Mouse (Mus musculus) liver, embryonic 16.5 days (tissue): Measurements from ENCODE around the gene Mcoln1. TPM values are rescaled to one million over a fixed set of nuclear protein-coding genes. Genes with fewer than 3 reads are reported as not detected.

Source experiments
- ATAC-seq: fragments of 200-750 bp; cut with Nextera tagmentation; 2 replicates; pipeline ENCODE4 v1.8.0; 2017; ENCODE audit warnings: low read depth, mild to moderate bottlenecking, moderate number of reproducible peaks, moderate library complexity
- H3K27ac ChIP-seq: fragments of 300-500 bp; sonication (generic); 2 replicates; pipeline ENCODE4 v1.5.1; 2014; ENCODE audit warnings: mild to moderate bottlenecking, low read length
- H3K27me3 ChIP-seq: fragments of 300-500 bp; sonication (generic); 2 replicates; pipeline ENCODE4 v1.6.1; 2014; ENCODE audit warnings: low read depth, low read length, mixed read lengths; ENCODE audit not compliant: control insufficient read depth, insufficient read depth
- H3K36me3 ChIP-seq: fragments of 300-500 bp; sonication (generic); 2 replicates; pipeline ENCODE4 v1.6.1; 2014; ENCODE audit warnings: mild to moderate bottlenecking; ENCODE audit not compliant: control insufficient read depth, insufficient read depth
- H3K4me1 ChIP-seq: fragments of 300-500 bp; sonication (generic); 2 replicates; pipeline ENCODE4 v1.6.1; 2014; ENCODE audit warnings: low read depth, low read length, mixed read lengths; ENCODE audit not compliant: control insufficient read depth
- H3K4me2 ChIP-seq: fragments of 300-500 bp; sonication (generic); 2 replicates; pipeline ENCODE4 v1.6.1; 2014; ENCODE audit warnings: low read depth, low read length, mixed read lengths
- H3K4me3 ChIP-seq: fragments of 300-500 bp; sonication (generic); 2 replicates; pipeline ENCODE4 v1.5.1; 2014; ENCODE audit warnings: low read depth, mild to moderate bottlenecking, low read length
- H3K9ac ChIP-seq: fragments of 300-500 bp; sonication (generic); 2 replicates; pipeline ENCODE4 v1.6.1; 2014; ENCODE audit warnings: low read depth, low read length
- H3K9me3 ChIP-seq: fragments of 300-500 bp; sonication (generic); replicated peaks from 2 replicates; pipeline ENCODE4 v1.6.1; 2016; ENCODE audit warnings: low read length; ENCODE audit not compliant: control insufficient read depth
- WGBS: fragments of 180-500 bp; shearing (Covaris S2); extraction: QIAGEN DNeasy Blood & Tissue Kit; methylation state at CpG from one replicate; pipeline ENCODE4 v1.1.7; 2014; ENCODE audit not compliant: insufficient replicate concordance; 5-methylcytosine and 5-hydroxymethylcytosine counted together
- polyA plus RNA-seq: library from polyadenylated mRNA; unstranded; fragments of >200 nt; fragmentation: Nextera tagmentation; extraction: Ambion mirVana; gene quantifications from 2 replicates; pipeline ENCODE4 v1.2.1, GENCODE M21; 2015

The Mcoln1 gene
- polyA plus RNA-seq, 1 experiment from 2014 or later, result 21.1 TPM

DNA sequence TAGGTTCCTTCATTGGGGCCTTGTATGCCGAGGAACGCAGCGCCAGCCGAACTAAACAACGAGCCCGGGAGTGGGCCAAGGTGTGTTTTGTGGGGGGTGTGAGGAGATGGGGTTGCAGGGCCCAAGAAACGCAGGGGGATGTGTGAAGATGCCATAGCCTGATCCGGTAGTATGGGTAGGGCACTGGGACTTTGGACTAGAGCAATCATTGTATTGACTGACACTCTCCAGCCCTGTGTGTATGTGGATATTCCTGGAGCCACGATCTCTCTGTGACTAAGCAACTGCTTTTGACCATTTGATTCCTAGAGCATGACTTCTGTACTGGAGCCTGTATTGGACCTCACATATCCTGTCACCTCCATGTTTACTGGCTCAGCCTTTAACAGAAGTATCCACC lies 36.7 kb downstream of the Mcoln1 start:
- H3K27me3 ChIP-seq, result no peaks in the 10 kb centered on the region
- no peak overlapping the region for H3K27ac ChIP-seq
- ATAC-seq, result no peak
- no peak overlapping the region for H3K9ac ChIP-seq
- WGBS, result 89% methylated on average over 9 of the region's 9 CpGs
- H3K4me2 ChIP-seq, result no peak overlapping the region
- H3K4me3 ChIP-seq, result no peak overlapping the region
- H3K9me3 ChIP-seq, result no peaks in the 10 kb centered on the region
- peaks cover 8% of the 10 kb centered on the region for H3K36me3 ChIP-seq
- H3K4me1 ChIP-seq, result peaks cover 12% of the 10 kb centered on the region

DNA sequence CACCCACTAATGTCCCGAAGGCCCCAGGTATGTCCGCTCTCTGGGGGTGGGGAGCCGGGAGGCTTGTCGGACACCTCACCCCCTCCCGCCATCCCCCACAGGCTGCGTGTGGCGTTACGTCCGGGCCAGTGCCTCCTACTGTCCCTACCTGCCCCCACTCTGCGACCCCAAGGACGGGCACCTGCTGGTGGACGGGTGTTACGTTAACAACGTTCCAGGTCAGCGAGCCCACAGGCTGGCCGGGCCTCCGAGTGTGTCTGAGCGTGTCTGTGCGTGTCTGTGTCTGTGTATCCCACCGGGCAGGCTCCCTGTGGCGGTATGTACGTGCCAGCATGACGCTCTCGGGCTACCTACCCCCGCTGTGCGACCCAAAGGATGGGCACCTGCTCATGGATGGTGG lies 37.4 kb downstream of the Mcoln1 start:
- no peak overlapping the region for H3K27ac ChIP-seq
- WGBS, result 91% methylated on average over 26 of the region's 26 CpGs
- H3K4me3 ChIP-seq, result no peak overlapping the region
- no peak overlapping the region for H3K4me2 ChIP-seq
- H3K27me3 ChIP-seq, result no peaks in the 10 kb centered on the region
- H3K9me3 ChIP-seq, result no peaks in the 10 kb centered on the region
- H3K9ac ChIP-seq, result no peak overlapping the region
- H3K4me1 ChIP-seq, result peaks cover 12% of the 10 kb centered on the region
- ATAC-seq, result no peak
- peaks cover 8% of the 10 kb centered on the region; the same call in 1 of the 2 replicates for H3K36me3 ChIP-seq

DNA sequence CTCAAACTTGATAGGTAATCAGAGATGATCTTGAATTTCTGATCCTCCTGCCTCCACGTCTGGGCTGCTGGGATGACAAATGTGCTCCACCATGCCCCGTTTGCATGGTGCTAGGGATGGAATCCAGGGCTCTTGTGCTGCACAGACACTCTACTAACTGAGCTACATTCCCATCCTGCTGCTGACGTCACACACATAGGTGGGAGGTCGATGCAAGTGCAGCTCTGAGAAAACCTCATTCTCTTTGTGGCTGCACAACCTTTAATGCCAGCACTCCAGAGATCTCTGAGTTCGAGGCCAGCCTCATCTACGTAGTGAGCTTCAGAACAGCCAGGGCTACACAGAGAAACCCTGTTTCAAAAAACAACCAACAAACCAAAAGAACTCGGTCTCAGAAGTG lies 38.9 kb downstream of the Mcoln1 start:
- 70% methylated on average over 7 of the region's 7 CpGs for WGBS
- Histone ChIP-seq H3K36me3 (peaks cover 17% of the 10 kb centered on the region), H3K9ac (no peak overlapping the region)

DNA sequence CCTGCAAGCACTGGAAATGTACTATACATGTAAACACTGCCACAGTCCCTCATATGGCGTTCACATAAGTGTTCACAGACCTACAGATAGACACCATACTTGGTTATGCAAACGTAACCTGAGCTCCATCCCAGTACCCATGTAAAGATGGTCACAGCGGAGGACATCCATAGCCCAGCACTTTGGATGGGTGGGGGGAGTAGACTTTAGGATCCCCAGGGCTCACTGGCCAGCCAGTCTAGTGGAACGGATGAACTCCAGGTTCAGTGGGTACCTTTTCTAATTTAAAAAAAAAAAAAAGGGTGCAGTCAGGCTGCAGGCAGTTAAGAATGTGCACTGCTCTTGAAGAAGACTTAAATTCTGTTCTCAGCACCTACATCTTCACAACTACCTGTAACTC lies 39.8 kb downstream of the Mcoln1 start:
- H3K9me3 ChIP-seq, result no peaks in the 10 kb centered on the region
- peaks cover 12% of the 10 kb centered on the region for H3K4me1 ChIP-seq
- no peak for ATAC-seq
- H3K36me3 ChIP-seq, result peaks cover 17% of the 10 kb centered on the region
- no peak overlapping the region for H3K9ac ChIP-seq
- no peaks in the 10 kb centered on the region for H3K27me3 ChIP-seq
- no peak overlapping the region for H3K4me2 ChIP-seq
- WGBS, result 77% methylated on average over 4 of the region's 4 CpGs
- no peak overlapping the region for H3K4me3 ChIP-seq
- H3K27ac ChIP-seq, result no peak overlapping the region

More for the DNA sequence above, 38.9 kb downstream of the Mcoln1 start:
- Histone ChIP-seq H3K9me3 (no peaks in the 10 kb centered on the region), H3K4me3 (no peak overlapping the region), H3K27me3 (no peaks in the 10 kb centered on the region), H3K4me2 (no peak overlapping the region), H3K4me1 (peaks cover 12% of the 10 kb centered on the region), H3K27ac (no peak overlapping the region)
- ATAC-seq, result no peak

DNA sequence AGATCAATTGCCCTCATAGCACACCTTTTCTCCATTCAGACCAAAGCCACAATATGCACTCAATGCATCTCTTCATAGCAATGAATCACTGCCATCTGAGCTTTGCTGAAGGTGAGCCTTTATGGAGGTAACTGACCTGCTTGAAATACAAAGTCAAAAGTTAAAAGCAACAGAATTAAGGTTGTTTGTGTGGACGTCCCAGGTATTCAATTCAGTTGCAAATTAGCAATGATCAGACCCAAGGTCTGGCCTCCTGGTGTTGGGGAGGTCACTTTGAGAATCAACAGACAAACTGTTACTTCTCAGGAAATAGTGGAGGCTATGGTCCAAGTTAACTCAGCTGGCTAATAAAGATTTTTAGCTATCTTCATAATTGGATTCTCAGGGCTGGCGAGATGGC lies 46.3 kb downstream of the Mcoln1 start:
- Histone ChIP-seq H3K9ac (no peak overlapping the region), H3K27ac (no peak overlapping the region), H3K9me3 (no peaks in the 10 kb centered on the region), H3K27me3 (no peaks in the 10 kb centered on the region), H3K36me3 (peaks cover 10% of the 10 kb centered on the region), H3K4me2 (no peak overlapping the region), H3K4me3 (no peak overlapping the region), H3K4me1 (no peaks in the 10 kb centered on the region)
- ATAC-seq, result no peak
- WGBS, result 79% methylated on average over 2 of the region's 2 CpGs

DNA sequence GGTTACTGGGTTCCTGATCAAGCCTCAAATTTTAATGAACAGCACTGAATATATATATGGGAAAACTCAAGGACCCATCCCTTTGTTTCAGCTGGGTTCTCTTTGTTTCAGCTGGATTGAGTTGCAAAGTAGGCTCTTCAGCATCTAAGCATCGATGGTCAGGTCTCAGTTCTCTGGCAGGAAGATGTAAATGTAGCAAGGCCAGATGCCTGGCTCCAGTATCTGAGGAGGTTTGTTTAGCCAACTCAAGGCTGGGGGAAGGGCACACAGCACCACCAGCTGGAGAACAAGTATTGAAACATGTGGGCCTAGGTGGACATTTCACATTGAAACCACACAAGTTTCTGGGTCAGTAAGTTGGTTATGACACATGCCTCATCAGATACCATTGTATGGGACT lies 52.0 kb downstream of the Mcoln1 start:
- Histone ChIP-seq H3K27ac (no peak overlapping the region), H3K36me3 (no peaks in the 10 kb centered on the region), H3K4me2 (no peak overlapping the region), H3K9ac (no peak overlapping the region), H3K27me3 (no peaks in the 10 kb centered on the region), H3K9me3 (0 out of 2 replicates have a peak, but pooled peaks cover 3% of the 10 kb centered on the region), H3K4me3 (no peak overlapping the region), H3K4me1 (no peaks in the 10 kb centered on the region)
- WGBS, result 74% methylated on average over 1 of the region's 1 CpGs
- no peak for ATAC-seq

DNA sequence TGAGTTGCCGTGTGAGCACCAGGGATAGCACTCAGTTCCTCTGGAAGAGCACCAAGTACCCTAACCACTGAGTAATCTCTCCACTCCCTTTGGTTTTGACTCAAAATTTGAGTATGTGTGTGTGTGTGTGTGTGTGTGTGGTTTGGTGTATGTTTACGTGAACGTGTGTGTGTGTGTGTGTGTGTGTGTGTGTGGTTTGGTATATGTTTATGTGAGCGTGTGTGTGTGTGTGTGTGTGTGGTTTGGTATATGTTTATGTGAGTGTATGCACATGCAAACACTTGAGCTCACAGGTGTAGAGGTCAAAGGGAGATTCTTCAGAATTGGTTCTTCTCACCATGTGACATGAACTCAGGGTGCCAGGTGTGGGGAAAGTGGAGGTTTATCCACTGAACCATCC lies 55.9 kb downstream of the Mcoln1 start:
- 0 out of 2 replicates have a peak, but pooled peaks cover 3% of the 10 kb centered on the region for H3K9me3 ChIP-seq
- H3K36me3 ChIP-seq, result no peaks in the 10 kb centered on the region
- no peak overlapping the region for H3K9ac ChIP-seq
- H3K27me3 ChIP-seq, result no peaks in the 10 kb centered on the region
- no peak overlapping the region for H3K4me3 ChIP-seq
- no peak overlapping the region for H3K27ac ChIP-seq
- ATAC-seq, result peak; percentile 77
- WGBS, result 49% methylated on average over 4 of the region's 4 CpGs
- H3K4me2 ChIP-seq, result no peak overlapping the region
- no peaks in the 10 kb centered on the region for H3K4me1 ChIP-seq

Other genes with a start within 250 kb of the Mcoln1 start
- 23.6 and 26.7 TPM in 2 replicates for gene Insr, start 220.8 kb upstream of the Mcoln1 start, polyA plus RNA-seq
- 0.99 and 1.4 TPM in 2 replicates for gene A430078G23Rik, start 147.0 kb upstream of the Mcoln1 start, polyA plus RNA-seq
- 2.1 and 2.6 TPM in 2 replicates for gene Arhgef18, start 107.5 kb upstream of the Mcoln1 start, polyA plus RNA-seq
- gene Pex11g, start 32.8 kb upstream of the Mcoln1 start, polyA plus RNA-seq, result 8.1 and 8.5 TPM in 2 replicates
- not detected in 2 replicates for gene Tex45, start 29.6 kb upstream of the Mcoln1 start, polyA plus RNA-seq
- gene Zfp358, start 7.3 kb upstream of the Mcoln1 start, polyA plus RNA-seq, result 4.3 and 5.4 TPM in 2 replicates
- 10.9 and 11.3 TPM in 2 replicates for gene Pnpla6, start 14.9 kb downstream of the Mcoln1 start, polyA plus RNA-seq
- gene C330021F23Rik, start 67.5 kb downstream of the Mcoln1 start, polyA plus RNA-seq, result 3.1 and 4.8 TPM in 2 replicates
- 1.4 and 2.6 TPM in 2 replicates for gene Camsap3, start 86.8 kb downstream of the Mcoln1 start, polyA plus RNA-seq
- 25.4 and 25.7 TPM in 2 replicates for gene Xab2, start 120.9 kb downstream of the Mcoln1 start, polyA plus RNA-seq
- gene Pet100, start 121.1 kb downstream of the Mcoln1 start, polyA plus RNA-seq, result 76.2 and 80.9 TPM in 2 replicates
- gene Pcp2, start 125.1 kb downstream of the Mcoln1 start, polyA plus RNA-seq, result 0.07 TPM in 1 of 2 replicates, not detected in the other
- gene Stxbp2, start 130.5 kb downstream of the Mcoln1 start, polyA plus RNA-seq, result 48.6 and 50.9 TPM in 2 replicates
- 0.11 TPM in 1 of 2 replicates, not detected in the other for gene Retn, start 155.3 kb downstream of the Mcoln1 start, polyA plus RNA-seq
- 7.7 and 8.2 TPM in 2 replicates for gene Mcemp1, start 165.3 kb downstream of the Mcoln1 start, polyA plus RNA-seq
- gene Fcor, start 171.9 kb downstream of the Mcoln1 start, polyA plus RNA-seq, result 3.9 and 4.0 TPM in 2 replicates
- gene Trappc5, start 175.8 kb downstream of the Mcoln1 start, polyA plus RNA-seq, result 12.9 and 13.0 TPM in 2 replicates
- not detected in 2 replicates for gene Fcer2a, start 193.7 kb downstream of the Mcoln1 start, polyA plus RNA-seq
- gene Clec4g, start 220.2 kb downstream of the Mcoln1 start, polyA plus RNA-seq, result 8.2 and 10.3 TPM in 2 replicates
- 0.07 and 0.24 TPM in 2 replicates for gene Cd209a, start 248.5 kb downstream of the Mcoln1 start, polyA plus RNA-seq